Mouse (Mus musculus) lung, adult 2 months (tissue): ENCODE measurements around the gene Gm10837.

Experiments
- CTCF ChIP-seq: fragments of 200-500 bp; IDR thresholded peaks from 2 replicates; pipeline ENCODE4 v1.5.1; 2011; ENCODE audit warnings: mild to moderate bottlenecking, low read length, control low read depth; ENCODE audit not compliant: insufficient read depth
- POLR2A ChIP-seq: fragments of 200-500 bp; IDR thresholded peaks from 2 replicates; pipeline ENCODE4 v1.6.1; 2011; ENCODE audit warnings: low read depth, mild to moderate bottlenecking, control low read depth, low read length, borderline replicate concordance; ENCODE audit errors: extremely low read depth

- TF ChIP-seq CTCF, result no peak
- no peak for TF ChIP-seq POLR2A
These were observed 9.2 kb upstream of the Gm10837 start for GRCm38 (mm10) chr14:122481181-122481580.
